Mouse (Mus musculus) heart, embryonic 12.5 days (tissue): ENCODE measurements at regions not wholly inside any gene's neighbourhood (a gene's known extent, or its start where the extent isn't known, plus 50 kb on each side); places are given as distances from the start of the nearest gene placed in this dataset.

ENCODE experiments used
- ATAC-seq: fragments of 200-750 bp; cut with Nextera tagmentation; 2 replicates; pipeline ENCODE4 v1.8.0; 2017; ENCODE audit warnings: moderate TSS enrichment, moderate library complexity; ENCODE audit not compliant: insufficient number of reproducible peaks, low FRiP score
- H3K27ac ChIP-seq: fragments of 300-500 bp; sonication (generic); 2 replicates; pipeline ENCODE4 v1.5.1; 2016; ENCODE audit warnings: mild to moderate bottlenecking, moderate library complexity; ENCODE audit not compliant: poor library complexity, severe bottlenecking
- H3K27me3 ChIP-seq: fragments of 300-500 bp; sonication (generic); replicated peaks from 2 replicates; pipeline ENCODE4 v1.6.1; 2016; ENCODE audit warnings: mild to moderate bottlenecking, moderate library complexity
- H3K36me3 ChIP-seq: fragments of 300-500 bp; sonication (generic); 2 replicates; pipeline ENCODE4 v1.6.1; 2016; ENCODE audit warnings: mild to moderate bottlenecking, moderate library complexity
- H3K4me1 ChIP-seq: fragments of 300-500 bp; sonication (generic); replicated peaks from 2 replicates; pipeline ENCODE4 v1.6.1; 2016; ENCODE audit warnings: mild to moderate bottlenecking
- H3K4me2 ChIP-seq: fragments of 300-500 bp; sonication (generic); 2 replicates; pipeline ENCODE4 v1.6.1; 2016; ENCODE audit warnings: mild to moderate bottlenecking, moderate library complexity
- H3K4me3 ChIP-seq: fragments of 300-500 bp; sonication (generic); 2 replicates; pipeline ENCODE4 v1.5.1; 2016; ENCODE audit warnings: mild to moderate bottlenecking
- H3K9ac ChIP-seq: fragments of 300-500 bp; sonication (generic); 2 replicates; pipeline ENCODE4 v1.6.1; 2016; ENCODE audit warnings: mild to moderate bottlenecking, moderate library complexity
- H3K9me3 ChIP-seq: fragments of 300-500 bp; sonication (generic); replicated peaks from 2 replicates; pipeline ENCODE4 v1.6.1; 2016; ENCODE audit warnings: mild to moderate bottlenecking, moderate library complexity
- WGBS: fragments of 180-500 bp; shearing (Covaris S2); methylation state at CpG from one replicate; pipeline ENCODE4 v1.1.7; 2016; 5-methylcytosine and 5-hydroxymethylcytosine counted together

DNA sequence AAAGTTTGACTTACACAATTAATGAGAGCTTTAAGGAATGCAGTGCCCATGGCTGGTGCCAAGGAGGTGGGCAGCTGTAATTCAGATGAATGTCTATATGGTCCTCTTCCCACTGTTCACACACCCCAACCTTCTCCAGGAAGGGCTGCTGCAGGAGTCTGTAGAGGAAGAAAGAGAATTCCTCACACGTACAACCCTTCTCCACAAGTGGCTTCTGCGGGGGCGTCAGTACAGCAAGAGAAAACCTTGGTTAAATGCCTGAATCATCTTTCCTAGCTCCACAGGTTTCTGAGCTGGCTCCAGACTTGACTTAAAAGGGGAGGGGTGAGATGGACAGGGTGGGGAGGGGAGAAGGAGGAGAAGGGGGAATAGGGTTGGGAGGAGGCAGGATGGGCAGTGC, 306.3 kb downstream of the Tbc1d1 start:
- Histone ChIP-seq H3K27ac (no peak overlapping the region), H3K9ac (no peak overlapping the region), H3K9me3 (no peaks in the 10 kb centered on the region), H3K4me2 (no peak overlapping the region), H3K27me3 (no peaks in the 10 kb centered on the region), H3K4me1 (no peaks in the 10 kb centered on the region), H3K36me3 (no peaks in the 10 kb centered on the region), H3K4me3 (no peak overlapping the region)
- 63% methylated on average over 3 of the region's 3 CpGs for WGBS
- no peak for ATAC-seq

DNA sequence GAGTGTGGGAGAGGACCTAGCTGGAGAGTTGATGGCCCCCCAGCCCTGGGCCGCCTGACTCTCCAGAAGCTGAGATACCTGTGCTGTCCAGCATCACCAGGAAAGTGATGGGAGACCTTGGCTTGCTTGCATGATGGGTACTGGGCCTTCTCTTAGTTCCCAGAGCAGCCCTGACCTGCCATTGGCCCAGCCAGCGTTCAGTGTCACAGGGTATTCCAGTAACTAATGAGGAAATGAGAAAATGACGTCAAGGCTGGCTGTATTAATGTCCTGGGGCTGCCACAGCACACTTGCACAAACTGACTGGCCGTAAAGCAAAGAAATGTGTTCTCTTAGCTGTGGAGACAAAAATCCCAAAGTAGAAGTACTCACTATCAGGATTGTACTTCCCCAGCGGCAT, 307.5 kb downstream of the Tbc1d1 start:
- Histone ChIP-seq H3K9me3 (no peaks in the 10 kb centered on the region), H3K4me2 (no peak overlapping the region), H3K27me3 (no peaks in the 10 kb centered on the region), H3K4me3 (no peak overlapping the region), H3K36me3 (no peaks in the 10 kb centered on the region), H3K9ac (no peak overlapping the region), H3K4me1 (no peaks in the 10 kb centered on the region), H3K27ac (no peak overlapping the region)
- ATAC-seq = no peak
- WGBS = 71% methylated on average over 5 of the region's 5 CpGs

DNA sequence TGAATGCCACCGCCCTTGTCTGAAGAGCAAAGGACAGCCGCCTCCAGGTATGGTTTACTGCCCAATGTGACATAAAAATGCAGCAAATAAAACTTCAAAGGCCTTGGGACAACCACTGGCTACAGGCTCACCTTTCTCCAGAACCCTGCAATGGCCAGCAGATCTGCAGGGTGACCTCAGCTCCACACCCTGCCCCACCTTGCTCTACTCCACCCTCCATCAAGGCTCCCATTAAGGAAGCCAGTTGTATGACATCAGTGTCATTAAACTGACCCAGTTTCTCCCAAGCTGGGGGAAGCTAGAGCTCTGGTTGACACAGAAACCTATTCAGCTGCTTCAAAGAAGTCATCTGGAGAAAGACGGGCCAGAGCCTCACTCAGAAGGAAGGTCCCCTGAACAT, 310.2 kb downstream of the Tbc1d1 start:
- Histone ChIP-seq H3K4me1 (no peaks in the 10 kb centered on the region), H3K27me3 (no peaks in the 10 kb centered on the region), H3K9ac (no peak overlapping the region), H3K36me3 (no peaks in the 10 kb centered on the region), H3K4me3 (no peak overlapping the region), H3K4me2 (no peak overlapping the region), H3K27ac (no peak overlapping the region), H3K9me3 (no peaks in the 10 kb centered on the region)
- ATAC-seq = no peak
- 88% methylated on average over 3 of the region's 3 CpGs for WGBS

DNA sequence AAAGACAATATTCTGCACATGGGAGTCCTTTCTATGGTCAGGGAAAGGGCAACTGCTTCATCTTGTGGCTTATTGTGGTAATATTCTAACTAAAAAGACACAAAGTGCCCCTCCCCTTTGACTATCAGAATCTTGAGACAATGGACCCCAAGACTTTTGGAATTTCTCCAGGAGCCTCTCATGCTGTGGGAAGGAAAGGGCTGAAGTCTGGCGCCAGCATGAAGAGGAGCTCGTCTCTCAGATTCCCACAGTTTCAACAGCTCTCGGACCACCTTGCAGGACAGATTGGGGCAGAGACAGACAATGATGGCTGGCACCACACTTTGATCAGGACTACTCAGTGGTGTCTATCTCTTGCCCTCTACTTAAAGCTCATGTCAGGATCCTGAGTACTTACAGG, 311.8 kb downstream of the Tbc1d1 start:
- Histone ChIP-seq H3K36me3 (no peaks in the 10 kb centered on the region), H3K9me3 (no peaks in the 10 kb centered on the region), H3K4me2 (no peak overlapping the region), H3K27me3 (no peaks in the 10 kb centered on the region), H3K4me3 (no peak overlapping the region), H3K27ac (no peak overlapping the region), H3K9ac (no peak overlapping the region), H3K4me1 (peaks cover 5% of the 10 kb centered on the region; the same call in 1 of the 2 replicates)
- no peak for ATAC-seq
- WGBS = 85% methylated on average over 3 of the region's 3 CpGs

DNA sequence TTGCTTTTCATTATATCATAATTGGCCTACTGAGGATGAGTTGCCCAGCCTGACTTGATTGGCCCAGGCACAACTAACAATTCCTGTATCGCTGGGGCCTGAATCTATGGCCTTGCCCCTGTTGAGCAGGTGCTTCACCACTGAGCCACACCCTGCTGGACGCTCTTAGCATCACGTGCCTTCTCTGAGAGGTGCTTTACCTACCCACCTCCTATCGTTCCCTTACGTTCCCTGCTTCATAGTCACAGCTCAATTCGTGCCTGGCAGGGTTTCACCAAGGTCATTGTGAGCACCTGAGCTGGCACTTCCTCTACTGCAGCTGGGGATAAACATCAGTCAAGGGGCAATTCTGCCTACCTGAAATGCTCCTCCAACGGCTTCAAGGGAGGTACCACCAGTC, 312.2 kb downstream of the Tbc1d1 start:
- H3K4me3 ChIP-seq = no peak overlapping the region
- H3K9ac ChIP-seq = no peak overlapping the region
- H3K27ac ChIP-seq = no peak overlapping the region
- no peaks in the 10 kb centered on the region for H3K27me3 ChIP-seq
- no peak for ATAC-seq
- H3K36me3 ChIP-seq = no peaks in the 10 kb centered on the region
- peaks cover 5% of the 10 kb centered on the region; the same call in 1 of the 2 replicates for H3K4me1 ChIP-seq
- no peak overlapping the region for H3K4me2 ChIP-seq
- 76% methylated on average over 7 of the region's 7 CpGs for WGBS
- no peaks in the 10 kb centered on the region for H3K9me3 ChIP-seq

DNA sequence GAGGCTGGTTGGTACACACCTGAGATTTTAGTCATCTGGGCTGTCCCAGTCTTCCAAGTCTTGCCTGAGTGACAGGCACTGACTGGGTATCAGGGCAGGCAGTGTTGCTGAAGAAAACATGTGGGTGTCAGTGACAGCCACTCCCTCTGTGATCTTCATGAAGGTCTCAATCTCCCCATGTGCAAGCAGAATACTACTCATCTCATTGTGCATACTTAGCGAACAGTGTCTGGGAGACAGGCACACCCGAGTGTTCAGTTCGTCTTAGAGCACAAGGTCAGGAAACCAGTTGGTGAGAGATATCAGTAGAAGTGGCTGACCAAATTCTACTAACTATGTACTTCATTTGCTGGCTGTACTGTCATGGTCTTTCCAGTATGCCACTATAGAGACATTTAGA, 315.9 kb downstream of the Tbc1d1 start:
- H3K27me3 ChIP-seq = no peaks in the 10 kb centered on the region
- no peak for ATAC-seq
- H3K27ac ChIP-seq = no peak overlapping the region
- no peak overlapping the region for H3K4me3 ChIP-seq
- no peak overlapping the region for H3K4me2 ChIP-seq
- WGBS = 62% methylated on average over 3 of the region's 3 CpGs
- H3K4me1 ChIP-seq = peaks cover 5% of the 10 kb centered on the region; the same call in 1 of the 2 replicates
- H3K9ac ChIP-seq = no peak overlapping the region
- H3K36me3 ChIP-seq = no peaks in the 10 kb centered on the region
- no peaks in the 10 kb centered on the region for H3K9me3 ChIP-seq

DNA sequence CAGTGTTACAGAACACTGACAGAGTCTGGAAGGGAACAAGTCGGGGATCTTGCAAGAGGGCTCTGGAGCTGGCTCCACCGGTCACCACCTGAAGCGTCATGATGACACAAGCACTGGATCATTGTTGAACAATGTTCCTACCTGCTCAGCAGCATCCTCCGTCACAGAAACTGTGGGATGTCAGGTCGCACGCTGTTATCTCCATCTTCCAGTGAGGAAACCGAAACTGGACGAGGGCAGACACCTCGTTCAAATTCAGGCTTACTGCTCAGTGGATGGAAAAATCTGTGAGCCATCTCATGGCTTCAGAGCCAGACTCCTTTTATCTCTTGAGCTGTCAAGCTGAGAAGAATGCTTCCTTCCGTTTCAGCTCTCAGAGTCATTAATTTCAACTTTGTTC, 316.3 kb downstream of the Tbc1d1 start:
- no peaks in the 10 kb centered on the region for H3K36me3 ChIP-seq
- WGBS = 46% methylated on average over 10 of the region's 10 CpGs
- H3K27ac ChIP-seq = no peak overlapping the region
- H3K9ac ChIP-seq = no peak overlapping the region
- H3K4me3 ChIP-seq = no peak overlapping the region
- no peaks in the 10 kb centered on the region for H3K9me3 ChIP-seq
- no peaks in the 10 kb centered on the region for H3K27me3 ChIP-seq
- ATAC-seq = no peak
- H3K4me1 ChIP-seq = peaks cover 5% of the 10 kb centered on the region; the same call in 1 of the 2 replicates
- no peak overlapping the region for H3K4me2 ChIP-seq

DNA sequence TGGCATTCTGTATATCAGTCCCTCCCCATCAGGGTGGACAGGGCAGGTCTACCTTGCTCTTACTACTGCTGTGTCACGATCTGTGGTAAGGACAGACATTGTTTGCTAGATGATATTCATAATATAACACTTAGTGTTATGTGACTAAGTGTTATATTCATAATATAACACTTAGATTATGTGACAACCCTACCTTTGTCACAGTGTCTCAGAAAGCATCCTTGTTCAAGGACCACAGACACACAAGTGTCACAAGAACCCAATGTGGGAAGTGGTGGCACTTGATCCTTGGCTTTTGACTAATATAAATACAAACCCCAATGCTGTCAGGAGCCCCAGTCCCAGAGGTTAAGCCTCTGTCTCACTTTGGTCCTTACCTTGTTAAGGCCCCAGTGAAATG, 318.8 kb downstream of the Tbc1d1 start:
- Histone ChIP-seq H3K4me1 (peaks cover 5% of the 10 kb centered on the region; the same call in 1 of the 2 replicates), H3K4me3 (no peak overlapping the region), H3K9me3 (no peaks in the 10 kb centered on the region), H3K36me3 (no peaks in the 10 kb centered on the region), H3K27me3 (no peaks in the 10 kb centered on the region), H3K9ac (no peak overlapping the region), H3K4me2 (no peak overlapping the region), H3K27ac (no peak overlapping the region)
- 84% methylated on average over 1 of the region's 1 CpGs for WGBS
- no peak for ATAC-seq

DNA sequence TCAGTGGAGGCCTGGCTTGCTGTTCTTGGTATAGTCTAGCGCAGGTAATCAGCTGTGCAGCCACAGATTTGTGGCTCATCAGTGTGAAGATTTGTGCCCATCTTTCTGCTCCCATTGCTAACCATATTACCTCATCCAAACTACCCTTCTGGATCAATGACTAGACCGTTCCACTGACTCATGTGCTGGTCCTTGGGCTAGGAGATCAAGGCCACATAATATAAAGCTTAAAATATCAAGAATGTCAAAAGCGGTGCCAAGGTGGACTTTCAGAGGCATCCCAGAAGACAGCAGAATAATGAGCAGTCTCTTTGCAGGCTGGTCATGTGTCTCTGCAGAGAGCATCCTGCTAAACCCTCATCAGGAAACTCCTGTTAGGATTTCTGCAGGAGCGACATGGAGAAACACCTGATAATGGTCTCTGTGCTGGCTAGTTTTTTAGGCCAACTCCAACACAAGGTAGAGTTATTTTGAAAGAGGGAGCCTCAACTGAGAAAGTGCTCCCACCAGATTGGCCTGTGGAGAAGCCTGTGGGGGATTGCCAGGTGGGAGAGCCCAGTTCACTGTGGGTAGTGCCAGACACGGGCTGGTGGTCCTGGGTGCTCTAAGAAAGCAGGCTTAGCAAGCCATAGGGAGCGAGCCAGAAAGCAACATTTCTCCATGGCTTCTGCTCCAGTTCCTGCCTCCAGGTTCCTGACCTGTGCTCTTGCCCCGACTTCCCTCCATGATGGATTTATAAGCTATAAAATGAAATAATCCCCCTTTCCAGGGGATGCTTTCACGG, 319.8 kb downstream of the Tbc1d1 start:
- Histone ChIP-seq H3K27ac (no peak overlapping the region), H3K9me3 (no peaks in the 10 kb centered on the region), H3K4me3 (no peak overlapping the region), H3K36me3 (no peaks in the 10 kb centered on the region), H3K27me3 (no peaks in the 10 kb centered on the region), H3K4me2 (no peak overlapping the region), H3K4me1 (peaks cover 5% of the 10 kb centered on the region; the same call in 1 of the 2 replicates), H3K9ac (no peak overlapping the region)
- no peak for ATAC-seq
- 73% methylated on average over 8 of the region's 8 CpGs for WGBS

DNA sequence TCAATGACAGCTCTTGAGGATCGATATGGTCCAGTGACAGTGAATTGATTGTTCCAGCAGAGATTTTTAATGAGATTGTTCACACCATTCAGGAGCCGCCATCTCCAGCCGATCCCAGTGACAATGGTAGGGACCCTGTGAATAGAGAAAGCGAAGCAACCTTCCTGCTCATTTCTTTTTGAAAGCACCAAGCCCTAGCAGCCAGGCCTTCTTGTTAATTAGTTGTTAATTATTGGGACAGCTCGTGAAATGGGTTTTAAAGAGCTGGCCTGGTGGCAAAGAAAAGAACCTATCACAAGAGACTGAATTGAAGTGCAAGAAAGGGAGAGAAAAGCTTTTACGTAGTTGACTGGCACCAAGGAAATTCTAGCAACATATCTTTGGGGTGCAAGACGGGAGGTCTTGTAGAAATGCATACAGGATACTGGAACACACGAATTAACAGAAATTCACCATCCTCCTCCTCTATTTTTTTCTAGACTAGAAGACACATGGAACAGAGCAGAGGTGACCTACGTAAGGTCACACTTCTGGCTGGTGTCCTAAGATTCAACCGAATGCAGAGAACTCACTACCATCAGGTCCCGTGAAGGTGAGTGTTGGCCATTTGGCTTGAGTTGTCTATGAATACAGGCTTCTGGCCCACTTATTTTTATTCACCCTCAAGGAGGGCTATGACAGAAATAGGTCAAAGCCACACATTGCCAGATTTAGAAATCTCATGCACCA, 320.7 kb downstream of the Tbc1d1 start:
- H3K4me3 ChIP-seq = no peak overlapping the region
- no peak for ATAC-seq
- no peak overlapping the region for H3K9ac ChIP-seq

DNA sequence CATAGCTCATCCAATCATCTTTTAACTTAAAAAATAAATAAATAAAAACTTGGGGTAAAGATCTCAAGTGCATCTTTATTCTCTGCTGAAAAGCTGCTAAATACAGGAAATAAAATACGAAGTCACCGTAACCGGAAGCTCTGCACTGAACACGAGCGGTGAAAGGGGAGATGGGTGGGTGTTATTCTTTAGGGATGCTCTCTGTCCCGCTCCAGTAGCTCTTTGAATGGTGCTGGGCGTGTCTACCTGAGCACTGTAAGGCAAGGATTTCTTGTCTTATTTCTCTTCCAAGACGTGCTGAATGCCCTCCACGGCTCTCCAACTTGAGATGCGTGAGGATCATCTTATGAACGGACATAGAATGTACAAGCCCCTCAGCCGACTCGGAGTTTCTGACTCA, 322.0 kb downstream of the Tbc1d1 start:
- no peaks in the 10 kb centered on the region for H3K36me3 ChIP-seq
- ATAC-seq = no peak
- H3K9me3 ChIP-seq = no peaks in the 10 kb centered on the region
- no peaks in the 10 kb centered on the region for H3K27me3 ChIP-seq
- no peak overlapping the region for H3K4me2 ChIP-seq
- H3K4me3 ChIP-seq = no peak overlapping the region
- no peaks in the 10 kb centered on the region for H3K4me1 ChIP-seq
- H3K27ac ChIP-seq = no peak overlapping the region
- H3K9ac ChIP-seq = no peak overlapping the region
- 81% methylated on average over 13 of the region's 13 CpGs for WGBS

More for the DNA sequence above, 320.7 kb downstream of the Tbc1d1 start:
- no peaks in the 10 kb centered on the region for H3K9me3 ChIP-seq
- H3K4me1 ChIP-seq = peaks cover 5% of the 10 kb centered on the region; the same call in 1 of the 2 replicates
- no peaks in the 10 kb centered on the region for H3K36me3 ChIP-seq
- H3K27me3 ChIP-seq = no peaks in the 10 kb centered on the region
- 70% methylated on average over 11 of the region's 11 CpGs for WGBS
- no peak overlapping the region for H3K4me2 ChIP-seq
- no peak overlapping the region for H3K27ac ChIP-seq
